Mouse (Mus musculus) liver, postnatal 0 days (tissue): ENCODE data around the gene Slit3. TPM values are rescaled to one million over a fixed set of nuclear protein-coding genes. Genes with fewer than 3 reads are reported as not detected.

Source experiments
- ATAC-seq: fragments of 200-750 bp; cut with Nextera tagmentation; 2 replicates; pipeline ENCODE4 v1.8.0; 2017; ENCODE audit warnings: mild to moderate bottlenecking, moderate library complexity
- DNase-seq: peaks from one replicate; pipeline ENCODE4 v3.0.0-alpha.2; 2016
- H3K27ac ChIP-seq: fragments of 300-500 bp; sonication (generic); 2 replicates; pipeline ENCODE4 v1.5.1; 2014; ENCODE audit warnings: antibody characterized with exemption, moderate library complexity, mild to moderate bottlenecking, low read depth
- H3K27me3 ChIP-seq: fragments of 300-500 bp; sonication (generic); 2 replicates; pipeline ENCODE4 v1.6.1; 2014; ENCODE audit warnings: low read length, control low read depth, mixed read lengths; ENCODE audit not compliant: insufficient read depth
- H3K36me3 ChIP-seq: fragments of 300-500 bp; sonication (generic); replicated peaks from 2 replicates; pipeline ENCODE4 v1.6.1; 2014; ENCODE audit warnings: mild to moderate bottlenecking, control low read depth, low read length, moderate library complexity, mixed read lengths; ENCODE audit not compliant: insufficient read depth
- H3K4me1 ChIP-seq: fragments of 300-500 bp; sonication (generic); 2 replicates; pipeline ENCODE4 v1.6.1; 2014; ENCODE audit warnings: antibody characterized with exemption, mild to moderate bottlenecking, control low read depth; ENCODE audit not compliant: insufficient read depth
- H3K4me2 ChIP-seq: fragments of 300-500 bp; sonication (generic); 2 replicates; pipeline ENCODE4 v1.6.1; 2014; ENCODE audit warnings: low read depth, mild to moderate bottlenecking, low read length, moderate library complexity, mixed read lengths
- H3K4me3 ChIP-seq: fragments of 300-500 bp; sonication (generic); 2 replicates; pipeline ENCODE4 v1.5.1; 2014; ENCODE audit warnings: low read depth, low read length
- H3K9ac ChIP-seq: fragments of 300-500 bp; sonication (generic); replicated peaks from 2 replicates; pipeline ENCODE4 v1.6.1; 2014; ENCODE audit warnings: mild to moderate bottlenecking, moderate library complexity
- H3K9me3 ChIP-seq: fragments of 300-500 bp; sonication (generic); 2 replicates; pipeline ENCODE4 v1.6.1; 2016; ENCODE audit warnings: mild to moderate bottlenecking, control low read depth, low read length, mixed read lengths
- CTCF ChIP-seq: sonication (generic); IDR thresholded peaks from 2 replicates; pipeline ENCODE4 v1.5.1; 2016; ENCODE audit warnings: antibody characterized with exemption, low read depth
- EP300 ChIP-seq: IDR thresholded peaks from 2 replicates; pipeline ENCODE4 v1.6.1; 2016; ENCODE audit warnings: antibody characterized with exemption, low read depth, mild to moderate bottlenecking
- WGBS: fragments of 180-500 bp; shearing (Covaris S2); extraction: QIAGEN DNeasy Blood & Tissue Kit; methylation state at CpG from one replicate; pipeline ENCODE4 v1.1.7; 2014; ENCODE audit not compliant: insufficient replicate concordance; 5-methylcytosine and 5-hydroxymethylcytosine counted together
- polyA plus RNA-seq: library from polyadenylated mRNA; unstranded; fragments of >200 nt; fragmentation: Nextera tagmentation; extraction: Ambion mirVana; gene quantifications from 2 replicates; pipeline ENCODE4 v1.2.1, GENCODE M21; 2015

The Slit3 gene
- polyA plus RNA-seq, 1 experiment from 2014 or later: 0.20 TPM

DNA sequence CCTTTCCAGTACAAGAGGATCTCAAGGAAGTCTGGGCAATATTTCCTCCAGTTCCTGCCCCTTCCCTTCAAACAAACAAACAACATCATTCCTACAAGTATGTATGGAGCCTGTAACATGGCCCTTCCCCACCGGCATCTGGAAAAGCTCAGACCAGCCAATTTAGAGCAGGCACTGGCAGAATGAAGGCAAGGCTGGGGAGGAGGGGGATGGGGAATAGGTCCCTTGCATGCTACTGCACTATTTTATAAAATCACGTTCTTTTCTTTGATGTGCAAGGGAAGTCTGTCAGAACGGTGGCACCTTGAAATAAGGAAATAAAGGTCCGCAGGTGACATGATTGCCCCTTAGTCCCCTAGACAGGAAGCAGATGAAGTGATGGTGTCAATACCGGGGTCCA, 948 bp upstream of the Slit3 start:
- no peak for ATAC-seq
- peaks cover 42% of the 10 kb centered on the region for H3K27me3 ChIP-seq

DNA sequence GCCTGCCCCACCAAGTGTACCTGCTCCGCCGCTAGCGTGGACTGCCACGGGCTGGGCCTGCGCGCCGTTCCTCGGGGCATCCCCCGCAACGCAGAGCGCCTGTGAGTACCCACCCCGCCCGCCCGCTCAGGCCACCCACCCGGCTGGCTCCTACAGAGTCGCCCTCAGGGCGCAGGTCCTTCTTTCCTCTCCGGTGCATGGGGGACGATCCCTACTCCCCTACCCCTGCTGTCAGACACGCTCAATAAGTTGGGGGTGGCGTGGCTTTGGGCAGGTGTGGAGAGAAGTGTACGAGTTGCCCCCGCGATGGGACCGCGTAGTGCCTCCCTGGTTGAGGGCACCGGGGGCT, 561 bp downstream of the Slit3 start:
- H3K27me3 ChIP-seq: peaks cover 42% of the 10 kb centered on the region
- peak overlapping the region; percentile 27; the same call in 1 of the 2 replicates for H3K4me3 ChIP-seq
- 4% methylated on average over 27 of the region's 27 CpGs for WGBS
- H3K4me1 ChIP-seq: no peaks in the 10 kb centered on the region
- H3K9ac ChIP-seq: no peak overlapping the region
- H3K27ac ChIP-seq: no peak overlapping the region
- no peaks in the 10 kb centered on the region for H3K9me3 ChIP-seq
- H3K36me3 ChIP-seq: no peaks in the 10 kb centered on the region
- DNase-seq (no peak), ATAC-seq (no peak)
- no peak for TF ChIP-seq CTCF
- TF ChIP-seq EP300: no peak
- peak overlapping the region; percentile 58 for H3K4me2 ChIP-seq

More for the DNA sequence above, 948 bp upstream of the Slit3 start:
- 27% methylated on average over 5 of the region's 5 CpGs for WGBS
- no peak for DNase-seq
- Histone ChIP-seq H3K9ac (no peak overlapping the region), H3K4me2 (no peak overlapping the region), H3K36me3 (no peaks in the 10 kb centered on the region), H3K4me1 (no peaks in the 10 kb centered on the region), H3K27ac (no peak overlapping the region), H3K9me3 (no peaks in the 10 kb centered on the region), H3K4me3 (no peak overlapping the region)
- TF ChIP-seq EP300 (no peak), CTCF (no peak)

DNA sequence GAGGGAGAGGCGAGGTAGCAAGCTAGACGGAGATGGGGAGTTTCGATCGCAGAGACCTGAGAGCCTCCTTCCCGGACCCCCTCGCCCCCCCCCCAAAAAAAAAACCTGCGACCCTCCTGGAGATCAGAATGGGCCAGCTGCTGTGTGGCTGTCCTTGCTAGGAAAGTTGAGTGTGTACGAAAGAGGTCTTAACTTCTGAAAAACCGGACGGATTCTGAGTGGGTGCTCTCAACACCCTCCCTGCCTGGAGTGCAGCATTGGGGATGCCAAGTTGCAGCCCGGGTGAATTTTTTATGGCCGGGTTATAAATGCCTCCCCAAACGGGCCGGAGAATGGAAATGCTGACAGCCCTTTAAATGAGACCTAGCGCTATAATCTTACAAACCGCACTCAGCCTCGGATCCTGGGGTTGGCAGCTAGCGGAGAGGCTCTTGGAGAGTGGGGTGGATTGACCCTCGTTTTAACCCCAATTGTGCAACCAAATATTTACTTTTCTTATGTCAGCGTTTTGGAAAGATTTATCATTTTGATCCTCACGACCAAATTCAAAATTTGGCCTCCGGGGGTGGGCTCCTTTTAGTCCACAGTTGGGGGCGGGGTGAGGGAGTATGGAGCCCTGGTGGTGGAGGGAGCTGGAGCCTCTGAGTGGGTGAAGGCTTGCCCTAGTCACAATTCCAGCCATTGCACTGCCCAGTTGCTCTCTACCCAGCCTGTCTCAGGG, 1.2 kb downstream of the Slit3 start:
- DNase-seq: no peak
- H3K9me3 ChIP-seq: no peaks in the 10 kb centered on the region
- no peak overlapping the region for H3K27ac ChIP-seq
- no peak overlapping the region for H3K9ac ChIP-seq
- peak overlapping the region; percentile 27; the same call in 1 of the 2 replicates for H3K4me3 ChIP-seq
- peaks cover 42% of the 10 kb centered on the region for H3K27me3 ChIP-seq
- no peak for ATAC-seq
- H3K36me3 ChIP-seq: no peaks in the 10 kb centered on the region
- H3K4me2 ChIP-seq: 0 out of 2 replicates have a peak overlapping the region, but pooled peaks have one; percentile 58
- TF ChIP-seq CTCF (no peak), EP300 (no peak)
- H3K4me1 ChIP-seq: no peaks in the 10 kb centered on the region
- 4% methylated on average over 23 of the region's 23 CpGs for WGBS

DNA sequence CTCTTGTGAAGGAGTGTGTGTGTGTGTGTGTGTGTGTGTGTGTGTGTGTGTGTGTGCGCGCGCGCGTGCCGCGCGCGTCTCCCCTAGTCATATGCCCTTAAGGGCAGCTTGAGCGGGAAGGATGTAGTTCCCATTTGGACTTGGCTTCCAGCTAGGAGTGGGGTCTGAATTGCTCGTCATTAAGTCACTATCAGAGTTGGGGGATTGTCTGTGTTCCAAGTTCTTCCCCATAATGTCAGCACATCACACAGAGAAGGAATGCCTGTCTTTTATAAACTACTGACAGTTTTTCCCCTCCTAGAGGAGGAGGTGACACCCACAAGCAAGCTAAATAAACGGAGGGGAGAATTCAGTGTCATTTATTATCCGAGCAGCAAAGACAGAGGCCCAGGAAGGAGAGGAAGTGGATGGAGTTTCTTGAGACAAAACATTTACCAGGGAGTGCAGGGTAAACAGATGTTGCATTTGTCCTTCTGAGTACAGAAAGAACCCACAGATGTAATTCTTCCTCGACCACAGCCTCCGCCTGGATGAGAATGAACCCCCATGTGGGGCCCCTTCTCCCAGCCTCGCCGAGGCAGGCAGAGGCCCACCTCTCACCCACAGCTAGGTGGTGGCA, 3.6 kb downstream of the Slit3 start:
- H3K4me3 ChIP-seq: no peak overlapping the region
- H3K27me3 ChIP-seq: peaks cover 42% of the 10 kb centered on the region
- no peaks in the 10 kb centered on the region for H3K9me3 ChIP-seq
- 52% methylated on average over 17 of the region's 17 CpGs for WGBS
- no peak for DNase-seq
- H3K4me1 ChIP-seq: no peaks in the 10 kb centered on the region
- H3K36me3 ChIP-seq: no peaks in the 10 kb centered on the region
- no peak overlapping the region for H3K27ac ChIP-seq
- no peak overlapping the region for H3K9ac ChIP-seq
- ATAC-seq: no peak
- H3K4me2 ChIP-seq: no peak overlapping the region
- no peak for TF ChIP-seq EP300
- TF ChIP-seq CTCF: no peak

DNA sequence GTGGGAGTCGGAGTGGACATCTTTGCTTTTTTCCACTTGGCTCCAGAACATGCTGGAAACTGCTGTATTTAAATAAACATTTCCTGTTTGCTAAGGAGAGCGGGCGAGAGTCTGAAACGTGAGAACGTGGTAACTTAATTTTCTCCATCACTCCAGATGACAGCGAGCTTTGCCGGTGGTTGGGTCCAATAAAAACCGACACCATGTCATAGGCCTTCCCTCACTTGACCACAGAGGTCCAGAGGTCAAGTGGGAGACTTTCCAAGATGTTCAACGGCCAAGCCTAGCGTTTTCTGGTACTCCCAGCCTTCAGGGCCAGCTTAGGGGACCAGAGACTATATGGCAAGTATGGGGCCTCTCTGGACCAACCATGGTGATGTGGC, 4.1 kb downstream of the Slit3 start:
- H3K36me3 ChIP-seq: no peaks in the 10 kb centered on the region
- whole genome bisulfite sequencing: 32% methylated on average over 10 of the region's 10 CpGs

DNA sequence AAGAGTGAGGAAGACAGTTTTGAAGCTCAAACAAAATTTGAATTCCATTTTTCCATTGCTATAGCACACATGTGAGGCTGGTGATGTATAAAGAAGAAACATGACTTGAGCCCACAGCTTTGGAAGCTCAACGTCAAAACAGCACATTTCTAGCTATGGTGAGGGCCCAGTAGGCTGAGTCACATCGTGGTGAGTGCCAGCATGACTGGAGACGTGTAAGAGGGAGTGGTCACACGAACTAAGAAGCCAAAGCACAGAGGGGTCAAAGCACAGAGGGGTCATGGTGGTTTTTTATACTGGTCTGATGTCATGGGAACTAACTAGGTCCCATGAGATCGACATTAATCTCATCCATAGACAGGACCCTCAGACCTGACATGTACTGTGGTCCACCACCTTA, 10.7 kb downstream of the Slit3 start:
- H3K9me3 ChIP-seq: no peaks in the 10 kb centered on the region
- no peak overlapping the region for H3K9ac ChIP-seq
- no peaks in the 10 kb centered on the region for H3K27me3 ChIP-seq
- ATAC-seq (no peak), DNase-seq (no peak)
- no peak overlapping the region for H3K27ac ChIP-seq
- 59% methylated on average over 5 of the region's 5 CpGs for WGBS
- no peaks in the 10 kb centered on the region for H3K36me3 ChIP-seq
- no peak overlapping the region for H3K4me2 ChIP-seq
- no peak for TF ChIP-seq EP300
- no peak for TF ChIP-seq CTCF
- no peaks in the 10 kb centered on the region for H3K4me1 ChIP-seq
- no peak overlapping the region for H3K4me3 ChIP-seq

More for the DNA sequence above, 4.1 kb downstream of the Slit3 start:
- ATAC-seq: no peak
- Histone ChIP-seq H3K4me3 (no peak overlapping the region), H3K27me3 (peaks cover 40% of the 10 kb centered on the region), H3K27ac (no peak overlapping the region), H3K4me1 (no peaks in the 10 kb centered on the region), H3K9me3 (no peaks in the 10 kb centered on the region), H3K4me2 (no peak overlapping the region), H3K9ac (no peak overlapping the region)
- TF ChIP-seq CTCF (no peak), EP300 (no peak)
- no peak for DNase-seq
